Mouse (Mus musculus) heart, postnatal 14 days (tissue): ENCODE data around the gene Nudt5. TPM values are rescaled to one million over a fixed set of nuclear protein-coding genes. Genes with fewer than 3 reads are reported as not detected.
"Not testable (repeated sequence)": the region's sequence is repeated elsewhere in the genome, so short reads cannot be mapped to it uniquely, and the experiment has no call there.

ENCODE experiments used
- DNase-seq, 2 experiments: peaks; one replicate each; pipeline ENCODE4 v3.0.0; 2021 to 2022
- intact Hi-C: fragments of 180-260 bp; cut with DNase I; formaldehyde crosslinking; loops from one replicate; pipeline ENCODE4 v1.15.1; 2025
- long read RNA-seq, 2 experiments: library from polyadenylated mRNA; stranded (forward); transcript quantifications; one replicate each; pipeline ENCODE4 v2.0.0; 2021
- total RNA-seq, 2 experiments: library from RNA; stranded (reverse); gene quantifications; 2 replicates each; pipeline ENCODE4 v1.2.3; 2021

Nudt5 gene
- 10 to 100 TPM; 16.9 to 17.5 TPM for total RNA-seq
- long read RNA-seq, experiment 1, partial matches to known transcripts, result 0 of 32 reads
- long read RNA-seq, experiment 1, other reads (novel, unspliced or antisense), result 32 of 32 reads
- long read RNA-seq, experiment 2, partial matches to known transcripts, result 1 of 13 reads
- long read RNA-seq, experiment 2, other reads (novel, unspliced or antisense), result 12 of 13 reads

GRCm38 (mm10) chr2:5844873-5845631, at the start of gene Nudt5, which contains the start of gene Cdc123:
Nudt5 (plus strand) TSS chr2:5845019.
Cdc123 (minus strand) TSS chr2:5845164.
- intact Hi-C loops, result no loop called here

GRCm38 (mm10) chr2:5797816-5798672, 46.8 kb upstream of the Nudt5 start:
- DNase-seq, result no peak
- intact Hi-C loops, result no loop called here

More at GRCm38 (mm10) chr2:5844873-5845631, at the start of gene Nudt5, which contains the start of gene Cdc123:
- peak; percentile 81 to 86 for DNase-seq

GRCm38 (mm10) chr2:5801182-5801640, 43.6 kb upstream of the Nudt5 start:
- intact Hi-C loops, result no loop called here
- DNase-seq, result no peak

- intact Hi-C loops, result no loop called here
- DNase-seq, result no peak
These were observed 42.8 kb upstream of the Nudt5 start for GRCm38 (mm10) chr2:5801927-5802590.

GRCm38 (mm10) chr2:5804440-5805045, 40.3 kb upstream of the Nudt5 start:
- DNase-seq, result no peak
- intact Hi-C loops, result no loop called here

- DNase-seq, result no peak
- intact Hi-C loops, result no loop called here
These were observed 39.6 kb upstream of the Nudt5 start for GRCm38 (mm10) chr2:5805228-5805627.

DNA sequence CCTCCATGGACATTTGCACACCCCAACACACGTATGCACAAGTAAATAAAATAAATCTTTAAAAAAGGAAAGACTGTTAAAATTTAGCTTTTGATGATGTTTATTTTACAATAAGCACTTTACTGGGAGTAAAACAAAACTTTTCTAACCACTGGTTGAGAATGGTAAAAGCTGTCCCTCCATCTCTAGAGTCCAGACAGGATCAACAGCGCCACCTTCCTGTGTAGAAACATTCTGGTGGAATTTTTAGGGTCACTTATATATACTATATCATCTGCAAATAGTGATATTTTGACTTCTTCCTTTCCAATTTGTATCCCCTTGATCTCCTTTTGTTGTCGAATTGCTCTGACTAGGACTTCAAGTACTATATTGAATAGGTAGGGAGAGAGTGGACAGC, 38.6 kb upstream of the Nudt5 start:
- DNase-seq, result peak in 1 of 2 experiments; percentile 49
- intact Hi-C loops, result not testable (repeated sequence)

DNA sequence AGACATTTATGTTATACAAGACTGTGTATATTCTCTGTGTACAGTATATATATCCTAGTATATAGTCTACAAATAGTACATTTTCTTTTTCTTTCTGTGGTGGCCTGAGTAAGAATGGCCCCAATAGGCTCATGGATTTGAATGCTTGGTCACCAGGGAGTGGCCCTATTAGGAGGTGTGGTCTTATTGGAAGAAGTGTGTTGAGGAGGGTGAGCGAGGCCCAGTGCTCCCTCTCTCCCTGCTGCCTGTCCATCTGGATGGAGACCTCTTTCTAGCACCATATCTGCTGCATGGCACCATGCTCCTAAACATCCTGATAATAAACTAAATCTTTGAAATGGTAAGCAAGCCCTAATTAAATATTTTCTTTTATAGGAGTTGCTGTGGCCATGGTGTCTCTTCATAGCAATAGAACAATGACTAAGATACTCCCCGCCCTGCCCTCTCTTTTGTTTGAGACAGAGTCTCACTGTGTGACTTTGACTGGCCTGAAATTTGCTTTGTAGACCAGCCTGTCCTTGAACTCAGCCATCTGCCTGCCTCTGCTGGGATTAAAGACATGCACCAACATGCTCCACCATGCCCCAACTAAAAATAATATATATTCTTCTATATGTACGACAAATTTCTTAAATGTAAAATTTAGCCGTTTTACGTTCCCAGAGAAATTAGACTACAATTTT, 34.6 kb upstream of the Nudt5 start:
- intact Hi-C loops, result no loop called here
- no peak for DNase-seq

DNA sequence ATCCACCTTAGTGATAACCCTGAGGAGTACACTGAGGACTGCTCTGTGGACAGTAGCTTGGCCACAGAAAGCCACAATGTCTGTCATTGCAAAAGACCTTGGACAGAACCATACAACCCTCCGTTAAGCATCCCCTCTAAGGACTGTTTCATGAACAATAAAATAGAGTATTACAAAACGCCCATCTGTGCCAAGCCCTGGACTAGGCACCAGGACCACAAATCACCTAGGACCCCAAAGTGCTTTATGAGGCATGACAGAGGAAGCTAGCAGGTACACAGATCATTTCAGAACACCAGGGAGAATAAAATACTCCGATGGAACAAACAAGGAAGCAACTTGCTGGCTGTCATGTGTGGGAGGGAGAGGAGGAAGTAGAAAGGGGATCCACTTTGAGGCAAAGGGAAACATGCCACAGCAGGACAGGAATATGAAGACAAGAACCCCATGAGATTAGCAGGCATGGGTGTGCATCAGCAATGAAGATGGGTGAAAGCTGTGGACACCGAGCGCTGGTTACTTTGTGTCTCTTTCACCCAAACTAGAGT, 33.5 kb upstream of the Nudt5 start:
- intact Hi-C loops, result no loop called here
- no peak for DNase-seq

- no peak for DNase-seq
- intact Hi-C loops, result no loop called here
These were observed 23.6 kb upstream of the Nudt5 start for GRCm38 (mm10) chr2:5821264-5821663.

GRCm38 (mm10) chr2:5822449-5822848, 22.4 kb upstream of the Nudt5 start:
- DNase-seq, result no peak

GRCm38 (mm10) chr2:5824213-5824612, 20.6 kb upstream of the Nudt5 start:
- DNase-seq, result peak in 1 of 2 experiments; percentile 10
- intact Hi-C loops, result no loop called here

More at GRCm38 (mm10) chr2:5822449-5822848, 22.4 kb upstream of the Nudt5 start:
- intact Hi-C loops, result no loop called here

GRCm38 (mm10) chr2:5824685-5825084, 20.1 kb upstream of the Nudt5 start:
- no peak for DNase-seq
- intact Hi-C loops, result no loop called here

- no peak for DNase-seq
- intact Hi-C loops, result no loop called here
These were observed 19.4 kb upstream of the Nudt5 start for GRCm38 (mm10) chr2:5825265-5825913.

- DNase-seq, result no peak
- intact Hi-C loops, result no loop called here
These were observed 4.0 kb upstream of the Nudt5 start for GRCm38 (mm10) chr2:5840815-5841214.

- intact Hi-C loops, result no loop called here
- no peak for DNase-seq
These were observed 492 bp upstream of the Nudt5 start for GRCm38 (mm10) chr2:5844181-5844872.

- DNase-seq, result no peak
- intact Hi-C loops, result no loop called here
These were observed 1.0 kb downstream of the Nudt5 start for GRCm38 (mm10) chr2:5845826-5846225.

GRCm38 (mm10) chr2:5851116-5851515, 6.3 kb downstream of the Nudt5 start:
- intact Hi-C loops, result no loop called here
- no peak for DNase-seq
